Mouse (Mus musculus) erythroblast, embryonic 14.5 days (primary cell): ENCODE data around the gene Itsn1. TPM values are rescaled to one million over a fixed set of nuclear protein-coding genes. Genes with fewer than 3 reads are reported as not detected.

Experiments
- H3K27me3 ChIP-seq: 2 replicates; pipeline ENCODE4 v1.6.1; 2012; ENCODE audit warnings: inconsistent platforms; ENCODE audit not compliant: control insufficient read depth
- H3K36me3 ChIP-seq: 2 replicates; pipeline ENCODE4 v1.6.1; 2012; ENCODE audit warnings: mild to moderate bottlenecking, inconsistent platforms; ENCODE audit not compliant: control insufficient read depth
- H3K4me1 ChIP-seq: 2 replicates; pipeline ENCODE4 v1.6.1; 2012; ENCODE audit warnings: inconsistent platforms; ENCODE audit not compliant: control insufficient read depth
- H3K4me3 ChIP-seq: replicated peaks from 2 replicates; pipeline ENCODE3; 2012; ENCODE audit warnings: moderate library complexity, mild to moderate bottlenecking, inconsistent platforms
- H3K9me3 ChIP-seq: 2 replicates; pipeline ENCODE4 v1.6.1; 2012; ENCODE audit warnings: low read length, inconsistent platforms, mixed read lengths; ENCODE audit not compliant: control insufficient read depth
- GATA1 ChIP-seq: IDR thresholded peaks from 2 replicates; pipeline ENCODE4 v1.6.1; 2012; ENCODE audit warnings: low read length, inconsistent platforms, mixed read lengths
- TAL1 ChIP-seq: IDR thresholded peaks from 3 replicates; pipeline ENCODE4 v1.6.1; 2012; ENCODE audit warnings: low read length, inconsistent platforms, mixed read lengths
- polyA plus RNA-seq: library from polyadenylated mRNA; stranded (reverse); fragments of >175 nt; gene quantifications from 2 replicates; pipeline ENCODE4 v1.2.3, GENCODE M21; 2012

The Itsn1 gene
- polyA plus RNA-seq, 1 experiment, result 31.5 TPM

GRCm38 (mm10) chr16:91695108-91695755 is 33.8 kb upstream of the Itsn1 start:
- TF ChIP-seq GATA1, result no peak
- TF ChIP-seq TAL1, result no peak
- peaks cover 77% of the 10 kb centered on the region for H3K36me3 ChIP-seq
- no peaks in the 10 kb centered on the region for H3K27me3 ChIP-seq
- H3K4me3 ChIP-seq, result no peak overlapping the region
- peaks cover 18% of the 10 kb centered on the region for H3K4me1 ChIP-seq
- H3K9me3 ChIP-seq, result 0 out of 2 replicates have a peak, but pooled peaks cover 2% of the 10 kb centered on the region

- Histone ChIP-seq H3K4me3 (no peak overlapping the region), H3K9me3 (0 out of 2 replicates have a peak, but pooled peaks cover 2% of the 10 kb centered on the region), H3K27me3 (no peaks in the 10 kb centered on the region), H3K4me1 (peaks cover 21% of the 10 kb centered on the region), H3K36me3 (peaks cover 88% of the 10 kb centered on the region)
- TF ChIP-seq GATA1, result no peak
These were observed 30.1 kb upstream of the Itsn1 start for GRCm38 (mm10) chr16:91698995-91699394.

GRCm38 (mm10) chr16:91701908-91702307 is 27.2 kb upstream of the Itsn1 start:
- Histone ChIP-seq H3K9me3 (0 out of 2 replicates have a peak, but pooled peaks cover 2% of the 10 kb centered on the region), H3K36me3 (peaks cover 82% of the 10 kb centered on the region), H3K4me1 (peaks cover 14% of the 10 kb centered on the region), H3K27me3 (no peaks in the 10 kb centered on the region), H3K4me3 (no peak overlapping the region)
- TF ChIP-seq TAL1, result no peak
- TF ChIP-seq GATA1, result no peak

- Histone ChIP-seq H3K27me3 (no peaks in the 10 kb centered on the region), H3K36me3 (peaks cover 83% of the 10 kb centered on the region), H3K4me3 (no peak overlapping the region), H3K9me3 (0 out of 2 replicates have a peak, but pooled peaks cover 2% of the 10 kb centered on the region), H3K4me1 (peaks cover 14% of the 10 kb centered on the region)
- no peak for TF ChIP-seq GATA1
- TF ChIP-seq TAL1, result no peak
These were observed 26.3 kb upstream of the Itsn1 start for GRCm38 (mm10) chr16:91702771-91703188.

DNA sequence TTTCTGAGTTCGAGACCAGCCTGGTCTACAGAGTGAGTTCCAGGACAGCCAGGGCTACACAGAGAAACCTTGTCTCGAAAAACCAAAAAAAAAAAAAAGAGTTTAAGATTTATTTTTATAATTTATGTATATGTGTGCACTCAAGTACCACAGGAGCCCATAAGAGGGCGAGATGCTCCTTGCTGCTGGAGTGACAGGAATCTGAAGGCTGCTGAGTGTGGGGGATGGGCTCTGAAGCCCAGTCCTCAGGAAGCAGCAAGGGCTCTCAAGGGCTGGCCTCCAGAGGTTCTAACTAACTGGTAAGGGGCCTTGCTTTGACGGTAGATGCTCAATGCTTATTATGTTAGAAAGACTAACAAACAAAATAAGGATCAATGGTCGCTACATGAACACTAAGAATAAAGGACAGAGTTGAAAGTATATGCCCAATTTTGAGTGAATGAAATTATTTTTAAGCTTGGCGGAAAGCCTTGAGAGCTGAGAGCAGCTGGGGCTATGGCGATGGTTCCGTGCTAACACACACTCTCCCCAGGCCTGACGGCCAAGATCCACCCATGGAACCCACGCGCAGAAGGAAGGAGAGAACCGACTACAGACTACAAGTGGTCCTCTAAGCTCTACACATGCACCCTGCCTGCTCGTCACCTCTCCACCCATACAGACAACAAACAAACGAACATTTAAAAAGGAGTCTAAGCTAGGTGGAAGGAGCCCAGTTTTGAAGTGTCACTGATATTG is 24.3 kb upstream of the Itsn1 start:
- no peaks in the 10 kb centered on the region for H3K27me3 ChIP-seq
- peaks cover 81% of the 10 kb centered on the region for H3K36me3 ChIP-seq

DNA sequence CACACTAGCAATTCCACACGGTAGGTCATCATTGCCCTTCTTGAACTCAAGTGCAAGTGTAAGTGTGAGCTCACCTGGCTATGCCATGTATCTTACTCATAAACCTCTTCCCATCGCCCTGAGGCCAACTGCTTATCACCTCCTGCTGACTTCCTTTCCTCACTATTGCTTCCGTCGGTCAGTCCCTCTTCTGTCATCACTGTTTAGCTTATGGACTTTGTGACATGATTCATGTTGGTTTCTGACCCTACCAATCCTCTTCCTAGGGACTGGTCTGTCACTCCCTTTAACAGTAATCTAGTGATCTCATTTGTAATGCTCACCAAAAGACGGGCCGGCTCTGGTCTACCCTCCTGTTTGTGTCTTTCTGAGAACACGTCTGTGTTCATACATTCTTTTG is 18.8 kb upstream of the Itsn1 start:
- peaks cover 7% of the 10 kb centered on the region for H3K4me1 ChIP-seq
- no peak for TF ChIP-seq GATA1
- TF ChIP-seq TAL1, result no peak
- no peaks in the 10 kb centered on the region for H3K27me3 ChIP-seq
- peaks cover 86% of the 10 kb centered on the region for H3K36me3 ChIP-seq
- H3K9me3 ChIP-seq, result no peaks in the 10 kb centered on the region
- no peak overlapping the region for H3K4me3 ChIP-seq

More for the DNA sequence above, 24.3 kb upstream of the Itsn1 start:
- TF ChIP-seq TAL1, result no peak
- TF ChIP-seq GATA1, result no peak
- Histone ChIP-seq H3K4me3 (no peak overlapping the region), H3K4me1 (peaks cover 14% of the 10 kb centered on the region), H3K9me3 (no peaks in the 10 kb centered on the region)

- Histone ChIP-seq H3K4me3 (peak overlapping the region; percentile 49), H3K27me3 (no peaks in the 10 kb centered on the region), H3K4me1 (peaks cover 55% of the 10 kb centered on the region), H3K9me3 (peaks cover 8% of the 10 kb centered on the region), H3K36me3 (peaks cover 87% of the 10 kb centered on the region)
- TF ChIP-seq GATA1 (peak; percentile 93), TAL1 (peak; percentile 97)
These were observed 12.1 kb upstream of the Itsn1 start for GRCm38 (mm10) chr16:91716927-91717349.

GRCm38 (mm10) chr16:91717399-91717798 is 11.7 kb upstream of the Itsn1 start:
- Histone ChIP-seq H3K36me3 (peaks cover 85% of the 10 kb centered on the region), H3K27me3 (no peaks in the 10 kb centered on the region), H3K4me1 (peaks cover 56% of the 10 kb centered on the region), H3K4me3 (peak overlapping the region; percentile 49), H3K9me3 (peaks cover 8% of the 10 kb centered on the region)
- TF ChIP-seq GATA1 (no peak), TAL1 (no peak)

DNA sequence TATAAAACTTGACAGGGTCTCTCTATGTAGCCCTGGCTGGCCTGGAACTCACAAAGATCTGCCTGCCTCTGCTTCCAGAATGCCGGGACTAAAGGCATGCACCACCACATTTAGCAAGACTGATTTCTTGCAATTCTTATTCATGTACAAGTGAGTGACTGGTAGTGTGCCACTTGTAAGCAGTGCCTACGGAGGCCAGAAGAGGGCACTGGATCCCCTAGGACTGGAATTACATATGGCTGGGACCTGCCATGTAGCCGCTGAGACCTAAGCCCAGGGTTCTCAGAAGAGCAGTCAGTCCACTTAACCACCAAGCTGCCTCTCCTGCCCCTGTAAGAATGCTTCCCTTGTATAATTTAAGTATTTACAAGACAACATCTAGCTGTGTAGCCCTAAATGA is 4.8 kb upstream of the Itsn1 start:
- H3K27me3 ChIP-seq, result peaks cover 3% of the 10 kb centered on the region
- H3K4me3 ChIP-seq, result no peak overlapping the region
- peaks cover 2% of the 10 kb centered on the region; the same call in 1 of the 2 replicates for H3K9me3 ChIP-seq
- peaks cover 63% of the 10 kb centered on the region for H3K36me3 ChIP-seq
- H3K4me1 ChIP-seq, result peaks cover 59% of the 10 kb centered on the region
- no peak for TF ChIP-seq TAL1
- no peak for TF ChIP-seq GATA1
